Mouse (Mus musculus): ENCODE measurements at regions not wholly inside any gene's neighbourhood (a gene's known extent, or its start where the extent isn't known, plus 50 kb on each side); places are given as distances from the start of the nearest gene placed in this dataset.

DNA sequence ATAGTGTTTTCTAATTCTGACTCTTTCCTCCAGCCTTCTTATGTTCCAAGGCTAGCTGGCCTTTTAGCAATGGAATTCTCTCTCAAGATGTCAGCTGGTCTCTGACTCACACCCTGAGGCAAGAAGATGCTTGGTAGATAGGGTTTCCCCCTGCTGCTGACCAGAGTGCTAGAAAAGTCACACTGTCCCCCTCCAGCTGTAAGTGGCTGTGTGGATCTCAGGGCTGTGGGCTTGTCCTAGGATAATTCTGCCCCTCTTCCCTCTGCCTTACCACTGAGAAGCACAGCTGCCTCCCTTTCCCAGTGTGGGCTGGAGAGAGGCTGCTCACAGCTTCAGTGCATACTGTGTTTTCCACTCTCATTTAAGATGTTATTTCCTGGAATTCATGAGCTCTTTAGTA, 585.3 kb upstream of the Zeb2 start:
- Histone ChIP-seq H3K27ac (ENCODE audit: low read depth) (no peak overlapping the region), H3K4me1 (ENCODE audit: control insufficient read depth, insufficient read depth) (no peaks in the 10 kb centered on the region), H3K9ac (replicated peaks; ENCODE audit: low read depth, low read length) (no peak overlapping the region), H3K36me3 (replicated peaks; ENCODE audit: control insufficient read depth, insufficient read depth, low read length) (no peaks in the 10 kb centered on the region), H3K4me3 (ENCODE audit: low read depth, low read length) (no peak overlapping the region), H3K27me3 (ENCODE audit: control insufficient read depth, insufficient read depth, low read length) (no peaks in the 10 kb centered on the region), H3K9me3 (replicated peaks; ENCODE audit: control insufficient read depth, low read length) (no peaks in the 10 kb centered on the region), H3K4me2 (ENCODE audit: low read depth, low read length) (no peak overlapping the region)
- no peak for DNase-seq (ENCODE audit: low spot score)
- no peak for TF ChIP-seq EP300 (IDR thresholded peaks at IDR 0.05; ENCODE audit: low read depth)
- no peak for TF ChIP-seq CTCF (IDR thresholded peaks at IDR 0.05; ENCODE audit: low read depth)
- ATAC-seq (ENCODE audit: insufficient read depth, low read depth): no peak

DNA sequence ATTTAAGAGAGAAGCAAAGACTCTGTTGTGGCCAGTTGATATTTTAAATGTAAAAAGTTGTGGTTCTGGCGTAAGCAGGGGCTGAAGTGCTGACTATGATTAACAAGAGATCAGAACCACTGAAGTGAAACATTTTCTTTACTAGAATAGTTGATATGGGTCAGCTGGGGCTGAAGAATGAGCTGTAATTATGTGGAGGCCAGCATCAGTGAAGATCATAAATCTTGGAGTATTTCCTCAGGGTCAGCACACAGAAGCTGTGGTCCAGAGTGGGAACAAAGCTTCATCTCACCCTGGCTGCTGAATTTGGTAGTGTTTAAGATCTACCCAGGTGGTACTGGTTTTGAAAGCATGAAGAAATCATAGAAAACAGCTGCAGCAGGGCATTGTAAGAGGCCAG, 583.4 kb upstream of the Zeb2 start:
- Histone ChIP-seq H3K4me2 (ENCODE audit: low read depth, low read length) (no peak overlapping the region), H3K4me3 (ENCODE audit: low read depth, low read length) (no peak overlapping the region), H3K27me3 (ENCODE audit: control insufficient read depth, insufficient read depth, low read length) (no peaks in the 10 kb centered on the region), H3K4me1 (ENCODE audit: control insufficient read depth, insufficient read depth) (no peaks in the 10 kb centered on the region), H3K9ac (replicated peaks; ENCODE audit: low read depth, low read length) (no peak overlapping the region), H3K27ac (ENCODE audit: low read depth) (no peak overlapping the region), H3K36me3 (replicated peaks; ENCODE audit: control insufficient read depth, insufficient read depth, low read length) (no peaks in the 10 kb centered on the region), H3K9me3 (replicated peaks; ENCODE audit: control insufficient read depth, low read length) (no peaks in the 10 kb centered on the region)
- TF ChIP-seq CTCF (IDR thresholded peaks at IDR 0.05; ENCODE audit: low read depth) (no peak), EP300 (IDR thresholded peaks at IDR 0.05; ENCODE audit: low read depth) (no peak)
- no peak for DNase-seq (ENCODE audit: low spot score)
- ATAC-seq (ENCODE audit: insufficient read depth, low read depth): no peak
- 80% methylated on average over 1 of the region's 1 CpGs for whole genome bisulfite sequencing

DNA sequence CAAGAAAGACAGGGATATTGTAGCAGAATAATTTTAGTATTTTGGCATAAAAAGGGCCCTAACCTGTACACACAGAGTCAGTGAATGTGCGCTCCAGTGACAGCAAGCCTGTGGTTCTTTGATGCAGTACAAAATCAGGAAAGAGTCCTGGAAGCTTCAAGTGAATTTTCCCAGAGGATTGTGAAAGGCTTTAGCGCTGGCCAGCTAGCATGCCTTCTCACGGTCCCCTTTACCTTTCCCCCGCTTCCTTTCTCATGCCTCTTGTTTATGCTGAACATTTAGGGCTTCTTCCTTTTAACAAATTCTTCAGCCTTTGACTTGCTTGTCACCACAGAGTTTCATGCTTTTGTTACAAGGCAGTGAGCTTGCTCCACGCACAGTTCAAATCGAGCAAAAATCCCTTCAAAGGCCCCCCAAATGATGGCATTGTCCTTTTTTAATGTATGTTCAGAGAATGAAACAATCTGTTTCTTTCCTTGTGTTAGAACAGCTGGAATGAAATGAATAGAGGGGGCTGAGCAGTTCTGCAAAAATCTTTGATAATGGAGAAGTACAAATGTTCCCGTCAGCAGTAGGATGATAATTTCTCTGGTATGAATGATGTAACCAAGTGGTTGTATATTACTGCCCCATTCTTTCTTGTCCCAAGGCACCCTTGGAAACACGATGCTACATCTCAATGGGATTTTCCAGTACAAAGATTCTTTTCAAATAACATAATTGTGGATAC, 576.3 kb upstream of the Zeb2 start:
- Histone ChIP-seq H3K4me1 (ENCODE audit: control insufficient read depth, insufficient read depth) (no peaks in the 10 kb centered on the region), H3K27ac (ENCODE audit: low read depth) (peak overlapping the region; percentile 35), H3K27me3 (ENCODE audit: control insufficient read depth, insufficient read depth, low read length) (no peaks in the 10 kb centered on the region), H3K4me2 (ENCODE audit: low read depth, low read length) (no peak overlapping the region), H3K9me3 (replicated peaks; ENCODE audit: control insufficient read depth, low read length) (no peaks in the 10 kb centered on the region), H3K4me3 (ENCODE audit: low read depth, low read length) (no peak overlapping the region), H3K9ac (replicated peaks; ENCODE audit: low read depth, low read length) (no peak overlapping the region), H3K36me3 (replicated peaks; ENCODE audit: control insufficient read depth, insufficient read depth, low read length) (no peaks in the 10 kb centered on the region)
- peak; percentile 51; the same call in 1 of the 2 replicates for ATAC-seq (ENCODE audit: insufficient read depth, low read depth)
- TF ChIP-seq CTCF (IDR thresholded peaks at IDR 0.05; ENCODE audit: low read depth): no peak
- TF ChIP-seq EP300 (IDR thresholded peaks at IDR 0.05; ENCODE audit: low read depth): no peak
- 57% methylated on average over 8 of the region's 8 CpGs for WGBS
- DNase-seq (ENCODE audit: low spot score): peak; percentile 23

DNA sequence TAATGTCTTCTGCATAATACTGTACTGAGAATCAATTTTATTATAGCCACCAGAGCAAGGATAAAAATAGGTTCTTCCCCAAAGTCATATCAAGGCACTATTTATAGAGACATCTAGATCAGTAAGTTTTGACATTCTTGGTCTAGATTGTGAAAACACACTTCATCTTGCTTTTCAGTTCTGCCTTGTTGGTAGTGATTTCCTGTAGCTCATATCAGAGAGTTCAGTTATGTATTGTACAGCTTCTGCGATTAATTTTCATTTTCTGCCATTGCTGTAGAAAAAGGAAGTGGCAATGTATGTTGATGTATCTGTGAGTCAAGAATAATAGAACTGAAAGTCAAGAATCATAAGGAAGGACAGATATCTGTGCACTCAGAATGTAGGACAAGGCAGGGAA, 575.6 kb upstream of the Zeb2 start:
- H3K9ac ChIP-seq (replicated peaks; ENCODE audit: low read depth, low read length): no peak overlapping the region
- no peak overlapping the region for H3K4me3 ChIP-seq (ENCODE audit: low read depth, low read length)
- H3K9me3 ChIP-seq (replicated peaks; ENCODE audit: control insufficient read depth, low read length): no peaks in the 10 kb centered on the region
- TF ChIP-seq CTCF (IDR thresholded peaks at IDR 0.05; ENCODE audit: low read depth) (no peak), EP300 (IDR thresholded peaks at IDR 0.05; ENCODE audit: low read depth) (no peak)
- DNase-seq (ENCODE audit: low spot score) (no peak), ATAC-seq (ENCODE audit: insufficient read depth, low read depth) (no peak)
- WGBS: 71% methylated on average over 1 of the region's 1 CpGs
- no peak overlapping the region for H3K4me2 ChIP-seq (ENCODE audit: low read depth, low read length)
- H3K4me1 ChIP-seq (ENCODE audit: control insufficient read depth, insufficient read depth): no peaks in the 10 kb centered on the region
- no peaks in the 10 kb centered on the region for H3K27me3 ChIP-seq (ENCODE audit: control insufficient read depth, insufficient read depth, low read length)
- H3K36me3 ChIP-seq (replicated peaks; ENCODE audit: control insufficient read depth, insufficient read depth, low read length): no peaks in the 10 kb centered on the region
- peak overlapping the region; percentile 35; the same call in 1 of the 2 replicates for H3K27ac ChIP-seq (ENCODE audit: low read depth)

- no peak overlapping the region for H3K4me3 ChIP-seq (ENCODE audit: low read depth, low read length)
- no peak overlapping the region for H3K9ac ChIP-seq (replicated peaks; ENCODE audit: low read depth, low read length)
- H3K4me2 ChIP-seq (ENCODE audit: low read depth, low read length): no peak overlapping the region
- WGBS: 81% methylated on average over 1 of the region's 1 CpGs
- no peak for TF ChIP-seq EP300 (IDR thresholded peaks at IDR 0.05; ENCODE audit: low read depth)
- no peak for TF ChIP-seq CTCF (IDR thresholded peaks at IDR 0.05; ENCODE audit: low read depth)
- DNase-seq (ENCODE audit: low spot score): no peak
- no peaks in the 10 kb centered on the region for H3K36me3 ChIP-seq (replicated peaks; ENCODE audit: control insufficient read depth, insufficient read depth, low read length)
- no peak overlapping the region for H3K27ac ChIP-seq (ENCODE audit: low read depth)
- H3K9me3 ChIP-seq (replicated peaks; ENCODE audit: control insufficient read depth, low read length): no peaks in the 10 kb centered on the region
- H3K4me1 ChIP-seq (ENCODE audit: control insufficient read depth, insufficient read depth): no peaks in the 10 kb centered on the region
- no peaks in the 10 kb centered on the region for H3K27me3 ChIP-seq (ENCODE audit: control insufficient read depth, insufficient read depth, low read length)
- ATAC-seq (ENCODE audit: insufficient read depth, low read depth): no peak
Observed at GRCm38 (mm10) chr2:45688996-45689395, 571.8 kb upstream of the Zeb2 start.

- no peak overlapping the region for H3K9ac ChIP-seq (replicated peaks; ENCODE audit: low read depth, low read length)
- no peaks in the 10 kb centered on the region for H3K9me3 ChIP-seq (replicated peaks; ENCODE audit: control insufficient read depth, low read length)
- no peak overlapping the region for H3K4me2 ChIP-seq (ENCODE audit: low read depth, low read length)
- H3K36me3 ChIP-seq (replicated peaks; ENCODE audit: control insufficient read depth, insufficient read depth, low read length): no peaks in the 10 kb centered on the region
- ATAC-seq (ENCODE audit: insufficient read depth, low read depth): no peak
- H3K4me1 ChIP-seq (ENCODE audit: control insufficient read depth, insufficient read depth): no peaks in the 10 kb centered on the region
- no peak for TF ChIP-seq EP300 (IDR thresholded peaks at IDR 0.05; ENCODE audit: low read depth)
- no peak for TF ChIP-seq CTCF (IDR thresholded peaks at IDR 0.05; ENCODE audit: low read depth)
- no peaks in the 10 kb centered on the region for H3K27me3 ChIP-seq (ENCODE audit: control insufficient read depth, insufficient read depth, low read length)
- 61% methylated on average over 1 of the region's 1 CpGs for WGBS
- H3K4me3 ChIP-seq (ENCODE audit: low read depth, low read length): no peak overlapping the region
- DNase-seq (ENCODE audit: low spot score): no peak
- no peak overlapping the region for H3K27ac ChIP-seq (ENCODE audit: low read depth)
Observed at GRCm38 (mm10) chr2:45681251-45681650, 564.1 kb upstream of the Zeb2 start.
